Mouse (Mus musculus): Measurements from ENCODE around the gene Zcchc13.
"Not testable (repeated sequence)": the region's sequence is repeated elsewhere in the genome, so short reads cannot be mapped to it uniquely, and the experiment has no call there.

Gene Zcchc13

DNA sequence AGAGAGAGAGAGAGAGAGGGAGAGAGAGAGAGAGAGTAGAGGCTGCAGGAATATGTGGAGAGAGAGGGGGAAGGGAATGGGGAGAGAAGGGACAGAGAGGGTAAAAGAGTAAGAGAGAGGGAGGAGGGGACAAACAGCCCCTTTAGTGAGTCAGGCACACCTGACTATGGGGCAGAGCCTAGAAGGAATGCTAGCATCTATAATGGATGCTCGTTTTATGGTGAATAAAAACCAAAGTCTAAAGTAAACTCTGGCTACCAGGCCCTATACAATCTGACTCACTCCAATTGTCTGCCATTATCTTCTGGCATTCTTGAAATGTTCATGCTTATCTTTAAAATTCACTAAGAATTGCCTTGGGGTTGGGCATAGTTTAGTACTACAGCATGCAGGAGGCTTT, 21.7 kb downstream of the Zcchc13 start:
- DNase-seq: no peak

DNA sequence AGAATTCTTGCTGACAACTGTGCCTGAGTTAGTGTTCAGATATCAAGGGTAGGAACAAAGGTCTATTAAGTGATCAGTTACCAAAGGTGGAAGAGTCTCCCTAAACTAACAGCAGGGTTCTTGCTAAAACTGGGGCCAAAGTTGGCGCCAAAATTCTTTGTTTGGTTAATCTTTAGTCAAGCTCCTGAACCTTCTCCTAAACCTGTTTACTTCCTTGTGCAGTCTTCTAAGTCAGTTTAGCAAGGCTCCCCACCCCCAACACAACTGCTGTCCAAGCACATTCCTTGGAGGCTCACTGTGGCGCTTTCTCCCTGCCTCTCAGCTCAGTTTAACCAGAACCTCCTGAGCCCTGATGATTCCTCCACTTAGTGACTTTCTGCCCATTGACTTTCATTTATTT, 22.6 kb downstream of the Zcchc13 start:
- DNase-seq: no peak

DNA sequence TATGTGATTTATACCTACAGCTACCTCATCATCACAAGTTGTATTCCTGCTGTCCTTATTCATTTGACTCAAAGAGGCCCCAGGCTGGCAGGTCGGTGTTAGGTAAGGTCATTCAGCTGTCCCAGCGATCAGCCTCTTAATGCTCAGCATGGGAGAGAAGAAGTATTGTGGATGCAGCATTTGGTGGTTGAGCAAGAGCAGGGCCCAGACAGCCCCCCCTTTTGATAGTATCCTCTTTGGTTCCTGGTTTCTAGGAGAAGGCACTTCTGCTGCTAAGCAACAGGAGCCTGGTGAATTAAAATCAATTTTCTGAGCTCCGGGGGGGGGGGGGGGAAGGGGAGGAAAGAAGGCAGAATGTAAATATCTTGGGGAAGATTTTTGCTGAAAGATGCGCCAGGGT, 28.6 kb downstream of the Zcchc13 start:
- no peak for DNase-seq

DNA sequence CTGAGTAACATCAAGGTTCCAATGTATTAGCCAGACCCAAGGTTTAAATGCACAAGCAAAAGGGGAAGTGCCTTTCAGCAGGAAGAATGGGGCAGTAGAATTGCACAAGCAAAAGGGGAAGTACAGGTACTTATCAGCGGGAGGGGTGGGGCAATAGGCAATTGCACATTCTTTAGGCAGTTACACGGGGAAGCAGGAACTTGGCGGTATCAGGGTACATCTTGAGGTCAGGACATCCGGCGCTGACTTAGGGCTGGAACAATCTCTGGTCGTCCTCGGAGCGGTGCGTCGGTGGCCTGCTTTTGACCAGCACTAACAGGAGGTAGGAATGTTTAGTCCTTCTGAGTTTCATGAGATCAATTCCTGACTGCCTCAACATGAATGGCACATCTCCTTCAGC, 34.1 kb downstream of the Zcchc13 start:
- DNase-seq: not testable (repeated sequence)

DNA sequence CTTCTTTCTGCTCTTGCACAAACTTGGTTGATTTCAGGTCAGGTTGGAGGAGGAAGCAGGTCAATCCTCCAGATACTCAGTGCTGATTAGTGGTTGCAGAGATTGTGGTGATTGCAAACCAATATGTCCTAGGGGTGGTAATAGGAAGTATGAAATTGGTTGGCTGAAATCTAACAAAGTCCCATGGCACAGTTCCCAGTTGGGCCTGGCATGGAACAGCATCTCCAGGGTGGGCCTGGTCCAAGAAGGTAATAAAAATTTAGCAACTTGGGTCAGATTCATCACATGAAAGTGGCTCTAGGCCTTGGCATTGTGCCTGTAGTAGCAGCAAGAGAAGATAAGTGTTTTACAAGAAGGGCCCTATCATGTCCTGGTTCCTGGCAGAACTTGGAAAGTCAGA, 39.9 kb downstream of the Zcchc13 start:
- DNase-seq: no peak

DNA sequence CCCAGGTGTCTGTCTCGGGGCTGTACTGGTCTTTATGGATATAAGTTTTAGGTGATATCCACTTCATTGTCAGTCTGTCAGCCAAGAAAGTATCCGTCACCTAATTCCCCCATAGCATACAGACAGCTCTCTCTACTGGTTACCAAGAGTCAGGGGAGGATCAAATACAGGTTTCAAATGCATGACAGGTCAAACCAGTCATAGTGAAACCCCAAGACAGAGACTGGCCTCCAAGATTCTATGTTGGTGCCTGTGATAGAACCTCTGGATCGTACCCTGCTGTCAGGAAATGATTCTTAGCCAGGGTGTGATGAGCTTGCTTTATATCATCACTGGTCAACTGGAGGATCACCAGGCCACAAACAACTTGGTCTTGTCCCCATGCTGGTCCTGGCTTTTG, 43.4 kb downstream of the Zcchc13 start:
- DNase-seq: no peak

DNA sequence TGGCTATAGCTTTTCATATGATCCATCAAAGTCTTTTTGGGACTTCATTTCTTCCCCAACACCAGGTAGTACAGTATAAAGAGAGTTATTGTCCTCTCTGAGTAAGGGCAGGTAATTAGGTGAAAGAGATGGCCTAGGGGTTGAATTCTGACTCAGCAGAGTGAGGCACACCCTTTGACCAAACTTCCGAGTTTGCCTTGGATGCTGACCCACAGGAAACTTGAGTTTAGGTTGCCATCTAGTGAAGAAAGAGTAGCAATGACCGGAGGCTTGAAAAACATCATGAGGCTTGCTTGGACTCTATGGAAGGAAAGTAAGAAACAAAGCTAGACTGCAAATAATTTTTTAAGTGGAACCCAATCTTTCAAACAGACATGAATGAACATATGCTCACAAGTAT, 44.3 kb downstream of the Zcchc13 start:
- no peak for DNase-seq
